Mouse (Mus musculus) mouse trophoblast stem cell (cell line): Measurements from ENCODE around the gene Rexo2.
"Not testable (repeated sequence)": the region's sequence is repeated elsewhere in the genome, so short reads cannot be mapped to it uniquely, and the experiment has no call there.

Experiments used
- in situ Hi-C, 2 experiments: fragments of 300-500 bp; cut with MseI, MboI; formaldehyde crosslinking; loops; 2 replicates in 1 of 2; 3 replicates in 1 of 2; pipeline ENCODE4 v1.15.1; 2025

The Rexo2 gene

DNA sequence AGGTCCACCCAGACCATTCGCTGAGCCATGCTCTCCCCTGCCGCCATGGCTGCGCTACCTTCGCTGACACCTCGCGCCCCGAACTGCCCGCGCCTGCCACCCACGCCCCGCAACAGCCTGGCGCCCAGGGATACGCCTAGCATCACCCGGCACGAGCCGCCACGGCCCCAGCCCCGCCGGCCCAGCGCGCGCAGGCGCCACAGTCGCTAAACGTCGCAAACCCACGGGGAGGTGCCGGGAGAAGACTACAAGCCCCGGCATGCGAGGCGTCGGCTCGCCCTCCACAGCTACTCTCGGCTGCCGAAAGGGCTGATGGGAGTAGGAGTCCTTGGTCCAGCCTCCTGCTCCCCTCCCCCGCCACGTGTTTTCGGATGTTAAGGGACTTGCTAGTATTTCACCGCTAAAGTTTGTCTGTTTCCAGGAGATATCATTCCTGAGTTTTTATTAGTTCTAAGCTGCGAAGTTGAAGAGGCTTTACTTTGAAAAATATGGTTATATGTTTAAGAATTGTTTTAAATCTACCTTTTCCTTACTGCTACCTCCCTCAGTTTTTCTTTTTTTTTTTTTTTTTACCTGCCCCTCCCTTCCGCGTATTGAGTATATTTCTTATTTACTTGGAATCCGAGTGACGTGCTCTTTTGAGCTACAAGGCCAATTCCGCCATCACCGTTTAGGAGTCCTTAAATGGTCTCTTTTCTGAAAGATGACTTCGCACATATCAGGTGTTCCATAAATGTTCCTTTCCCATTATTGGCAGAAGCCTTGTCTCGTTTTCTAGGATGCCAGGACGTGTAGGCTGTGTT is at the start of gene Rexo2:
TSS of gene Rexo2 (minus strand) at position 213 of the 803 bp plus-strand sequence.
- in situ Hi-C loops, result no loop called here

DNA sequence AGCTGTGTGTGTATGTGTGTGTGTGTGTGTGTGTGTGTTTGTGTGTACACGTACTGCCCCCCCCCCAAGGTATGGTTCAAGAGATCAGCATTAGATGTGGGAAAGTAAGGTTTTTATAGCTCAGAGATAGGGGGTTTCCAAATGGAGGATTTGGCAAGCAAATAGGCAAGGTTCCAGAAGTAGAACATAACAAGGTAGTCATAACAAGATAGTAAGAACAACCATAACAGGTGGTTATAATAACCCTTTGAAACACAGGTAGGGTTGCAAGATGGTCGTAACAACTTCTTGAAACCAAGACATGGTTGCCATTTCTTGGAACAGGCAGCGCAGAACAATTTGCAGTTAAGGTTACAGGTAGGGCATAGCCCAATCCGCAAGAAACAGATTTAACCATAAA is 46.1 kb upstream of the Rexo2 start:
- in situ Hi-C loops, result no loop called here

DNA sequence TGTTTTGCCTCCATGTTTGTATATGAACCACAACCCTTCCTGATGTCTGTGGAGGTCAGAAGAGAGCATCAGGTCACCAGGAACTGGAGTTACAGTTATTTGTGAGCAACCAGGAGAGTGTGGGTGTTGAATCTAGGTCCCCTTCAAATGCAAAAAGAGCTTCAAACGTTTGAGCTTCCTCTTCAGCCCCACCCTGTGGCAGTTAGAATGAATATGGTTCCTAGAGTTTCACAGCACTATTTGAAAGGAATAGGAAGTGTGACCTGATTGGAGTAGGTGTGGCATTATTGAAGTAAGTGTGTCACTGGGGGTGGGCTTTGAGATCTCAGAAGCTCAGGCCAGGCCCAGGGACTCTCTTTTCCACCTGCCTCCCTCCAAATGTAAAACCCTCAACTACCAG is 45.1 kb upstream of the Rexo2 start:
- in situ Hi-C loops, result no loop called here

DNA sequence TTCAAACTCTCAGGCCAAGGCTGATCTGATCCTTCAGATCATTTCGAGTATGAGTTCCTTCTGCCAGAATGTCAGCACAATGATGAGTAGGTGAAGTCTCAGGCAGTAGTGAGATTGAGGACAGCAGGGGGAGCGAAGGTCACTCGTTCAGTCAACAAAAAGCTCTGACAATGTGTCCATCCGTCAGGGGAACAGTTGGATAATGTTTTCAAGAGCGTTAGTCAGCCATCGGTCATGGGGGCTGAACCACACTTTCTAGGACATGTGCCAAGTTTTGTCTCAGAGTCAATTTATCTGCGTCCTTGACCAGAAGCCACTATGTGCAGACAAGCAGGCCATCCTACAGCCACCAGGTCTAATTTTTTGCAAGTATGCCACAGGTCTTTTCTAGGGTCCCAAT is 40.0 kb upstream of the Rexo2 start:
- in situ Hi-C loops, result not testable (repeated sequence)

DNA sequence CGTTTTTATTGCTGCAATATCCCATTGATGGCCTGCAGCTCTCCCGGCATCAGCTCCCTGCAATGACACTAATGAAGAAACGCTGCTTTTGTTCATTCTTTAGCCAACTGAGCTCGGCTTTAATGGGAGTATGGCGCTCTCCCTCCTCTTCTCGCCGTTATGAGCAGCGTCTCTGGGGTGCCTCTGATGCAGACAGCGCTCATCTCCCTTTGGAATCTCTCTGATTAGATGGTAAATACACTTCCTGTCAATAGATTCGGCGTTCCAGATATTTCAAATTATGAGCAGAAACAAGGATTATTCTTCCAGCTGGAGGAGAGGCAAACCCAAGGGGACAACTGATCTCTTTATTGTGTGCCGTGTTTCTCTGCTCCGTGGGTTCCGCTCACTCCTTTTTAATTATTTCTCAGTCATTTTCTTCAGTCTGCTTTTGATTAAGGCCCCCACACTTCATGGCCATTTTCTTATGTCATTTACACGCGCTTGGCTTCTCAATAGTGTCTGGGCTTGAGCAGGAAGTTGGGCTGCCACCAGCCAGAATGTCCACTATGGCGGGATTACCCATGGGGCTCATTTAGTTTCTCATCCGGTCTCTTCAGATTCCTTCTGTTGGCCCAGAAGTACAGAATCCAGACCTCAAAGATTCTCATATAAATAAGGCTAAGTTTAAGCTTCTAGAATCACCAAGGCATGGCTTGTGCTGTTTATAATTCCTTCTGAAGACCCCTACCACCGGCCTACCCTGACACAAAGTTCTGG is 37.1 kb upstream of the Rexo2 start:
- in situ Hi-C loops, result no loop called here

DNA sequence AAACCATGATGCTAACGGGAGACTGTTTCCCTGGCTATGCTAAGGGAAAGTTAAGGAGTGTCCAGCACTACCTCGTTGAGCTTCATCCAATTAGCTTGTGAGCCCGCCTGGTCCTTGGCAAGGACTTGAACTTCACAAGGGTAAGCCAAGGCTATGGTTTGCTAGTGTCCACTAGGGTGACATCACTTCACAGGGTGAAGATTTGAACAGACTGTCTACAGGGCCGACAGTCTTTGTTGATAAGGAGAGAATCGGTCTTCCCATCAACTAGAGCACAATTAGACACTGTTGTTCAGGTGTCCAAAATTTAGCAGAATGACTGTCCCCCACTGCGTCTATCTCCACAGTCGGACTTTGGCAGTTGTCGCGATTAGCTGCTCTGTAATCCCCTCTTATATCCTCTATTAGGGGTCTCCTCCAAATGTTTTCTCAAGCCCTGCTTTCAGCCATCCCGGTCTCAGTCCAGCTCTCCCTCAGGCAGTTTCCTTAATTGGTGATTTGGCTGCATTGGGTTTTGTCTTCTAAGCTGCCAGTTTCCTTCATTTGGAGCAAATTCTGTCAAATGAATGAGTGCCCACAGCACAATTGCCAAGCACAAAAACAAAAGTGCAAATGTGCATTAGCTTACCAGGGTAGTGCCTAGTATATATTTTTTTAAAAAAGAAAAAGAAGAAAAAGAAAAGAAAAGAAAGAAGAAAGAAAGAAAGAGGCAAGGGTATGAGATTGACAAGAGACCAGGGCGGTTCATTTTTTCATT is 36.4 kb upstream of the Rexo2 start:
- in situ Hi-C loops, result no loop called here

DNA sequence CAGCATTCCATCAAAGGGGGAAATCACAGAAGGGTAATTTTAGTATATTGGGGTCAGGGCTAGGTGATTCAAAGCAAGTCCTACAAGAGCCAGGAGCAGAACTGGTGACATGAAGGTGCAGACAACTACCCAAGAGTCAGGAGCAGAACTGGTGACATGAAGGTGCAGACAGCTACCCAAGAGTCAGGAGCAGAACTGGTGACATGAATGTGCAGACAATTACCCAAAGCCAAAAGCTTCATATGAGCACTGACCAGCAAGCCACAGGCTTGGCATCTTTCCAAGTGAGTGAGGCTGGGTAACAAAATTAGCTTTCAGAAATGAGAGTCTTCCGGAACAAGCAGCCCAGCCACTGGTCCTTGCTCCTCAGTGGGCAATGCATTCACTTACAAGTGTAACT is 34.9 kb upstream of the Rexo2 start:
- in situ Hi-C loops, result no loop called here

DNA sequence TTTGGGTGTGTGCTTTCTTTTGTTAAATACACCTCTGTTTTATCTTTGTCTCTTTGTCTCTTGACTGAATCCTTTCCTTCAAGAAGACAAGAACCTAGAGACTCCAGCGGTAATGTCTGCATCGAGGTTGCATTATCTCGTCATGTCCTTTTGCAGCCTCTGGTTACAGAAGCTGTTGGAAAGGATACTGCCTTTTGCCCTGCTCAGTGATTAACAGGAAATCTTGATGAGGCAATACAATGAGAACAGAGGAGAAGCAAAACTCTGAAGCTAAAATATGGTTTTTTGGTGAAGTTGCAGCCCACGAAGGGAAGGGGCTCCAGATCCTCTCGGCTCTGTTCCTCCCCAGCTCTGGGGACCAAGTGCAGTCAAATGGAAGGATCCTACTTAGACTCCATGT is 29.7 kb upstream of the Rexo2 start:
- in situ Hi-C loops, result no loop called here

DNA sequence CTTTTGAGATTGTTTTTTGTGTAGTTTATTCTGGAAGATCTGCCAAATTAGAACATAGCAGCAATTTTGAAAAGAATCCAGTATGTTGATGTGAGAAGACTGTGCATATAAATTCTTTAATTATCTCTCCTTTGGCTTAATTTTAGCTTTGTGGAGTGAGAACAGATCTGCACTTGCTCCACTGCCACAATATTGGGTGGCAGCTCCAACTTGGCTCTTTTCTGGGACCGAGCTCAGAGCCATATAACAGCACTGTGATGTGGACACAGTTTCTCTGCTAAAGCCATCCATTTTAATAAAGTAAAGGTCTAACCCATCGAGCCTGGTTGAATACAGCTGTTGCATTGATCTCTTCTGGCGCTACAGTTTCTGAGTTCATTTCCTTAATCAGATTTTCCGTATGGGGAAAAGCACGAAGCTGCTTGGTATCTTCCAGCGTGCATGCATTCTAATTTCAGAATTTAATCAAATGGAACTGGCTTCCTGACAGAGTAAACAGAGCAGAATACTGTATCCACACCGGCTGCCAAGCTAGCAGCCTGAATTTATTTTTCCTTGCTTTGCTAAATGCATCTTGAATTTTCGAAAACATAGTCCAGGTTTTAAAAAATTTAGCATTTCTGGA is 24.4 kb upstream of the Rexo2 start:
- in situ Hi-C loops, result no loop called here

DNA sequence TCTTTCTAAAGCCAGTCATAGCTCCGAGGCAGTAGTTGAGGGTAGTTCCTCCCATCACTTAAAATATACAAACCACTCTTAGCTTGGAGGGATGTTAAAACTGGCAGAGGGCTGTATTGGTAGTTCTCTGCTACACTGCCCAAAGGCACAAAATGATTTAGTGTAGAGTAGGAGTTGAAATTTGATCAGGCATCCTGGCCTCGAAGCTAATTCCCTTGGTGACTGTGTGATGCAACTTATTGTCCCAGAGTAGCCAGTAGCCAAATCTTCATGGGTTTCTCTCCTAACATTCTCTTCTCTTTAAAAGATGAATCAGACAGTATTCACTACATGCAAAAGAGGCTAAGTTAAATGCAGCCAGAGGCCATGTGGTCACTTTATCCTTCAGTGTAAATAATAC is 22.6 kb upstream of the Rexo2 start:
- in situ Hi-C loops, result no loop called here

DNA sequence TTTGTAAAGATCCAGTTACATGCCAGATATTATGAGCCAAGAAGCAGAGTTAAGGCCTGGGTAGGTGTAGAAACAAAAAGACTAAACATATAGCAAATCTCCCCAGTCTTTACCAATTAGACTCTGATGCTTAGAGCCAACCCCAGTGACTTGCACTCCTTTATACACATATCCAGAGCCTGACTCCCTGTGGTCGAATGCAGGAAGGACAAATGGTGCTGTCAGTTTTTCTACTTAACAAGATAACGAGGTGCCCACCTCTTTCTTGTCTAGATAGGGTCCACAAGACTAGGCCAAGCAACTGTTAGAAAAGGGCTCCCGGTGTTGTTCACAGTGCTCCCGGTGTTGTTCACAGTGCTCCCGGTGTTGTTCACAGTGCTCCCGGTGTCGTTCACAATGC is 20.8 kb upstream of the Rexo2 start:
- in situ Hi-C loops, result no loop called here

DNA sequence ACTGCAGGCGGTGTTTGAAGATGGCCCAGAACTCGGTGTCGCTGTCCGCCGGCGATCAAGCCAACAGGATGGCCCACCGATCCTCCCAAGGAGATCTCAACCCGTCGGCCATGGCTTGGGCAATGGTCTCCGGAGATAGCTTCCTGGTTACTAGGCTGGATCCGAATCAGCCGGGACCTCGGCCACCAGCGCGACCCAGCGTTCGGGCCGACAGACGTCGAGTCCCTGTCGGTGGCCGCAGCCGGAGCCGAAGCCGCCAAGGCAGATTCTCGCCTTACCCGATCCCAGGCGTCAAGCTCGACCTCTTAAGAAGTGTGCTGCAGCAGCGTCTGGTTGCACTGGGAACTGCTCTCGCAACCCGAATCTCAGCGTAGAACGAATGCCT is 15.1 kb upstream of the Rexo2 start:
- in situ Hi-C loops, result no loop called here

DNA sequence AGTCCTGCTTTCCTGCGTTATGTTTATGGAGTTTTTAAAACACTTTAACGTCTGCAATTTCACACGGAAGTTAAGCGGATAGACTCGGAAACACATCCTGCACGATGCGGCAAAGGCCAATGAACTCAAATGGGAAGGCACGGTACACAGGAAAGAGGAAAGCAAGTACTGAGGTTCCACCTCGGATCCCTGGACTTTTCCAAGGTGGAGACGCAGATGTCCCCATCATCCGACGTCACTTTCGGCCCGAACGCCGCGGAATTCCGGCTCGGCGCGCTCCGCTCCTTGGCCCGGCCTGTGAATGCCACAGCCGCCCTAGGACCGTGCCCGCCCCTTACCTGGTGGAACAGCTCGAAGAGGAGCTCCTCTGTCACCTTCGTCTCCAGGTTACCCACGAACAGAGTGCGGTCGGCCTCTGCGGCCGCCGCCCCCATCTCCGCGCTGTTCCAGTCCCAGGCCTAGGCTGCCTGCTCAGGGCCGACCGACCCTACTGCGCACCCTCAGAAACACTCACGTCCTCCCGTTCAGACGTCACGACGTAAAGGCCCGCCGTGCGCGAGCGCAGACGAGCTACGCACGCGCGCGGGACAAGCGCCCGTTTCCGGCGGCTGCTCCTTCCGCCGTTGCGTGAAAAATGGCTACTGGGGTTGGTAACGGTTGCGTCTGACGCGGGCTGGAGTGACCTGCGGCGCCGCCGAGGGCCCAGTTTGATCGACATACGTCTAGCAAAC is 14.6 kb upstream of the Rexo2 start, which contains the start of the genes Rbm7 and Gm5617:
TSS of gene Rbm7 (minus strand) at position 483 of the 731 bp plus-strand sequence.
TSS of gene Gm5617 (plus strand) at position 626 of the 731 bp plus-strand sequence.
- in situ Hi-C loops, result no loop called here

DNA sequence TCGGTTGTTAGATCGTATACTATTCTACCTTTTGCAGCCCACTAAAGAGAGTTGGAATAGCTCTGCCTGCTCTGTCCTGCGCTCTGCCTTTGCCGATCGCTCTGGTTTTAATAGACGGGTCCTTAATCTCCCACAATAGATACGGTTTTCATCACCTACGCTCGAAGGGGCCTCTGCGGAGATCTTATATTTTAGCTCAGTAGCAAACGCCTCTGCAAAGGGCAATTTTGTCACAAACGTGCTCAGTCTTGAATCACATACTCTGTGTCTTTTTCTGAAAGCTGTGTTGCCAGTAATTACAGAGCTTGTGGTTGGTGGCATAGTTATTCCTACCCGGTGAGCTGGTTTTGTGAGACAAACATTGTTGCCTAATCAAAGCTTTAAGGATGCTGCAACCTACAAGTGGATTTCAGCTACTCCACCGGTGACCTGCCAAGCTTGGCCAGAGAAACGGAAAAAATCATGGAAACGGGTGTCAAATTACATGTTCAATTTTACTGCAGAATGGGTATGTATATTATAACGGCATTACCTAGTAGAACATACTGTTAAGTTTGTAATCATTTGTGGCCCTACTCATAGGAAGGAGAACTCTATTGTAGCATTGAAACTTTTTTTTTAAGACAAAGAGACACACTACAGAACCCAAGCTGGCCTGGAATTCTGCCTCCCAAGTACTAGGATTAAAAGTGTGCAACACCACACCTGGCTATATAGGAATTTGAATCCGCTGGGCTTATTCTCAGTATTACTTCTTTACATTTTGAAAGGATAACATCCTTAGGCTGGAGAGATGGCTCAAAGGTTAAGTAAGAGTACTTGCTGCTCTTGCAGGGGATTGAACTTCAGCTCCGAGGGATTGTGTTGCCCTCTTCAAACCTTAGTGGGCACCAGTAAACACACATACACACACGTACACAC is 1.1 kb upstream of the Rexo2 start:
- in situ Hi-C loops, result no loop called here

DNA sequence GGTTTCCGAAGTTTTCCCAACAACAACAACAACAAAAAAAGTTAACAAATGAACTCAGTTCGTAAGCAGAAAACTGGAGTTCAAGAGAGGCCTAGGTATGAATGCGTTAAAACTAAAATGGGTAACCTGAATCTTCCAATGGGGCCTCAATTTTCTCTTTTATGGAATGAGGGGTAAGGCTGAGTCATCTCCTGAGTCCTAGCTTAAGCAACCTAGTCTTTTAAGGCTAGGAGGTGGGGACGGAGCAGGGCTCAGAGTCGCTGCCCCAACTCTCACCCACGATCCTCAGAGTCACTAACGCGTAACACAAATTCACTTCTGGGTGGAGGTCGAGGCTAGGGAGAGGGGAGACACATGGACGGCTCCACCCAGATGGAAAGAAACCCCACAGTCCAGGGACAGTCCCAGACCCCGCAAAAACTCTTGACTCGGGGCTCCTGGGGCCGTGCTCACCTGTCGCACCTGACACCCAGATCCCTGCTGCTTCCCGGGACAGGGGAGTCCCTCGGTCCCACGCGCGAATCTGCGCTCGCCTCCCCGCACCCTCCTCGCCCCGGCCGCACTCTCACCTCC is 499 bp downstream of the Rexo2 start:
- in situ Hi-C loops, result no loop called here

DNA sequence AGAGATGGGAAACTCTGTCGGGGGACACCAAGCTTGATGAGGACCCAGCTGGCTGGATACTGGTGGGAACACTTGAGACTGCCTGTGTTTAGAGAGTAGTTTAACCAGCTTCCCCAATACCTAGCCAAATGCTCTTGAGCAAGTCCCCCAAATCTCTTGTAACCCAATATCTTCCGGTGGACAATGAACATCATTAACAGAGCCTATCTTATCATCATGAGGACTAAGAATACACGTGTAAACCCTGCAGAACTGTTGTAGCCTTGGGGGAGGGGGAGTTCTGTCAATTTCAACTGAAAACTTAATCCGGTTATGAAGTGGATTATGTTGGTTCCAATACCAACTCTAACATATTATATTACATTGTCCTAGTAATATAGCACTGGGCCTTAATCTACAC is 1.6 kb downstream of the Rexo2 start:
- in situ Hi-C loops, result no loop called here

DNA sequence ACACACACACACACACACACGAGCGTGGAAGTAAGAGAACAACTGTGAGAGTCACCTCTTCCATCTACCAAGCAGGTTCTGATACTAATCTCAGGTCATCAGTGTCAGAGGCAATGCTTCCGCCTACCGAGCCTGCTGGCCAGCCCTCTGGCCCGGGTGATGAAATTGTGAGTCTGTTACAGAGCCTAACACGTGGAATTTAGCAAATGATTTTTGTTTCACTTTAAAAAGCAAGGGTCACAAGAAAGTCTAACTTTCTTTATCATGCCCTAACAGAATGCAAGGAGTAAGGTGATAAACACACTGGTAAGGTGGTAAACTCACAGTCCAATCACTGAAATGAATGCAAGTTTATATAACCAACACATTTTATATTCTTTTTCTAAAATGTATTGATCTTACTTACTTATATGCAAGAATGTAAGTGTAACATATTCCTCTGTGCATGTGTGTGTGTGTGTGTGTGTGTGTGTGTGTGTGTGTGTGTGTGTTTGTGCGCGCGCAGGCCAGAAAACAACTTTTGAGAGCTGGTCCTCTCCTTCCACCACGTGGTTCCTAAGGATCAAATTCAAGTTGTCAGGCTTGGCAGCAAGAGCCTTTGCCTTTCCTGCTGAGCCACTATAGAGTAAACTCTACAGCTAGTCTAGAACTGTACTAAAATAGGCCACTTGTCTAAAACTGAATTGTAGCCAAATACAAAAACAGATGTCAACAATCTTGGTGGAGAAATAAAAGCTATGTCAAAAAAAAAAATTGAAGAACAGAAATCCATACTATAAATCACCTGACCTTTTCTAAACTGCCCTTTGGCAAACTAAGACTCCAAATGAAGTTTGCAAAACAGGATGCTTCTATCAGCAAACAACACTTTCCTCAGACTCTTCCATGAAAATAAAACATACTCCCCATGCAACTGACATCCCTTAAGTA is 3.9 kb downstream of the Rexo2 start:
- in situ Hi-C loops, result no loop called here

DNA sequence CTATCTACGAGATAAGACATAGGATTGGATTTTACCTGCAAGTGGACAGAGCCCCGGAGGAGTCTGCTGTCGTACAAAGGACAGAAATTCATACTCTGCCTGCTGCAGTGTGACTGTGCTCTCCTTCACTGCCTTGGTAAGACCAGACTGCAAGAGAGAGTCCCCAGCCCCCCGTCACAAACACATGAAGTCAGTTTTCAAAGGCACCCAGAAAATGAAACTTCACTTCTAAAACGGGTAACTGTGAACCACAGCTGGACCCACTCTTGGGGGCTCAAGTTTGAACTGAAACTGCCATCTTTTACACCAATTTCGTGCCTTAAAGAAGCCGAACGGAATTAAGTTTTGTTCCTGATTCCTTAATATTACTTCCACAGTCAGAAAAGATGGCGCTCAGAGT is 6.1 kb downstream of the Rexo2 start:
- in situ Hi-C loops, result no loop called here

DNA sequence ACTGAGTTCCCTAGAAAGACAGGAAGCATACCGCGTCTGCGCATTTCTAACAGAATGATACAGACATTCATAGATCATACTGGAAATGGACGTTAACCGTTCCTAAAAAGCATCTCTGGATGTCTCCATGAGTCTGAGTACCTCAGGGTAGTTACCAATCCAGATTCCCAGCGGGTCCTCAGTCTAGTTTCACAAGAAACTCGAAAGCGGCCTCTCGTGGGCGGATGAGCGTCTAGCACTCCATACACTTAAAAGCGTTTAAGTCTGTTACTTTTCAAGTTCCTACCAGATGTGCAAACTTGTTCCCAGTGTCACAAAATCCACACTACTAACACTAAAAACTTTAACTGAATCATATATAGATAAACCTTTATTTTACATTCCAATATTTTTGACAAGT is 7.3 kb downstream of the Rexo2 start:
- in situ Hi-C loops, result no loop called here
